Mouse (Mus musculus) heart, embryonic 14.5 days (tissue): ENCODE data around the gene Flii. TPM values are rescaled to one million over a fixed set of nuclear protein-coding genes. Genes with fewer than 3 reads are reported as not detected.
A peak's percentile ranks its signal among the peaks of the same experiment; 100 is the strongest.

Experiments
- ATAC-seq: fragments of 200-750 bp; cut with Nextera tagmentation; 2 replicates; pipeline ENCODE4 v1.8.0; 2017; ENCODE audit warnings: low read depth, moderate TSS enrichment; ENCODE audit not compliant: insufficient number of reproducible peaks, insufficient read depth, low FRiP score
- H3K27ac ChIP-seq, 2 experiments: fragments of 200-500 bp in 1 of 2; fragments of 300-500 bp in 1 of 2; sonication (generic) in 1 of 2; replicated peaks in 1 of 2; 2 replicates each; pipeline ENCODE4 v1.5.1; 2012 to 2014; ENCODE audit warnings: low read depth in 2 of 2, low read length in 2 of 2, control low read depth in 1 of 2, mild to moderate bottlenecking in 1 of 2, mixed read lengths in 1 of 2; ENCODE audit not compliant: control insufficient read depth in 1 of 2, insufficient read depth in 1 of 2
- H3K27me3 ChIP-seq: fragments of 300-500 bp; sonication (generic); 2 replicates; pipeline ENCODE4 v1.6.1; 2014; ENCODE audit warnings: mild to moderate bottlenecking, low read length, control low read depth; ENCODE audit not compliant: control insufficient read depth, insufficient read depth
- H3K36me3 ChIP-seq: fragments of 300-500 bp; sonication (generic); 2 replicates; pipeline ENCODE4 v1.6.1; 2014; ENCODE audit warnings: mild to moderate bottlenecking, control low read depth, low read length, mixed read lengths; ENCODE audit not compliant: control insufficient read depth, insufficient read depth
- H3K4me1 ChIP-seq, 2 experiments: fragments of 200-500 bp in 1 of 2; fragments of 300-500 bp in 1 of 2; sonication (generic) in 1 of 2; 2 replicates each; pipeline ENCODE4 v1.6.1; 2012 to 2014; ENCODE audit warnings: low read length in 2 of 2, control low read depth in 1 of 2, mixed read lengths in 1 of 2; ENCODE audit not compliant: control insufficient read depth in 2 of 2, insufficient read depth in 2 of 2
- H3K4me2 ChIP-seq: fragments of 300-500 bp; sonication (generic); 2 replicates; pipeline ENCODE4 v1.6.1; 2014; ENCODE audit warnings: mild to moderate bottlenecking, low read length
- H3K4me3 ChIP-seq, 2 experiments: fragments of 200-500 bp in 1 of 2; fragments of 300-500 bp in 1 of 2; sonication (generic) in 1 of 2; 2 replicates each; pipeline ENCODE4 v1.5.1; 2012 to 2014; ENCODE audit warnings: low read length in 2 of 2, mild to moderate bottlenecking in 2 of 2, control low read depth in 1 of 2, low read depth in 1 of 2, moderate library complexity in 1 of 2; ENCODE audit not compliant: control insufficient read depth in 1 of 2, insufficient read depth in 1 of 2
- H3K9ac ChIP-seq: fragments of 300-500 bp; sonication (generic); 2 replicates; pipeline ENCODE4 v1.6.1; 2014; ENCODE audit warnings: mild to moderate bottlenecking, low read length
- H3K9me3 ChIP-seq: fragments of 300-500 bp; sonication (generic); 2 replicates; pipeline ENCODE4 v1.6.1; 2016; ENCODE audit warnings: low read length, control low read depth; ENCODE audit not compliant: control insufficient read depth
- WGBS: fragments of 180-500 bp; shearing (Covaris S2); extraction: QIAGEN DNeasy Blood & Tissue Kit; methylation state at CpG from one replicate; pipeline ENCODE4 v1.1.7; 2014; 5-methylcytosine and 5-hydroxymethylcytosine counted together
- polyA plus RNA-seq: library from polyadenylated mRNA; unstranded; fragments of >200 nt; fragmentation: Nextera tagmentation; extraction: Ambion mirVana; gene quantifications from 2 replicates; pipeline ENCODE4 v1.2.1, GENCODE M21; 2014

The Flii gene
- polyA plus RNA-seq, 1 experiment from 2014 or later = 80.1 TPM

- no peaks in the 10 kb centered on the region for H3K27me3 ChIP-seq
Observed at GRCm38 (mm10) chr11:60734206-60734605, 7.1 kb upstream of the Flii start.

GRCm38 (mm10) chr11:60731251-60731650, 4.2 kb upstream of the Flii start:
- WGBS = 88% methylated on average over 14 of the region's 14 CpGs
- no peak overlapping the region for H3K27ac ChIP-seq
- no peak for ATAC-seq
- H3K4me2 ChIP-seq = no peak overlapping the region
- H3K4me3 ChIP-seq = no peak overlapping the region
- H3K9ac ChIP-seq = no peak overlapping the region
- H3K9me3 ChIP-seq = no peaks in the 10 kb centered on the region
- H3K36me3 ChIP-seq = peaks cover 39% of the 10 kb centered on the region
- no peaks in the 10 kb centered on the region for H3K27me3 ChIP-seq
- H3K4me1 ChIP-seq = peaks cover 10 to 20% of the 10 kb centered on the region in 2 experiments

More at GRCm38 (mm10) chr11:60734206-60734605, 7.1 kb upstream of the Flii start:
- 63% methylated on average over 2 of the region's 2 CpGs for WGBS
- Histone ChIP-seq H3K9ac (no peak overlapping the region), H3K36me3 (peaks cover 39% of the 10 kb centered on the region), H3K4me1 (peaks cover 1 to 4% of the 10 kb centered on the region in 2 experiments), H3K27ac (no peak overlapping the region), H3K4me3 (no peak overlapping the region), H3K4me2 (no peak overlapping the region), H3K9me3 (no peaks in the 10 kb centered on the region)
- no peak for ATAC-seq

- no peak overlapping the region for H3K9ac ChIP-seq
- peaks cover 13 to 25% of the 10 kb centered on the region in 2 experiments for H3K4me1 ChIP-seq
- H3K27me3 ChIP-seq = no peaks in the 10 kb centered on the region
- no peak overlapping the region for H3K4me3 ChIP-seq
- no peak overlapping the region for H3K27ac ChIP-seq
- no peak overlapping the region for H3K4me2 ChIP-seq
- no peak for ATAC-seq
- no peaks in the 10 kb centered on the region for H3K9me3 ChIP-seq
- WGBS = 85% methylated on average over 9 of the region's 9 CpGs
- H3K36me3 ChIP-seq = peaks cover 39% of the 10 kb centered on the region
Observed at GRCm38 (mm10) chr11:60730169-60730568, 3.1 kb upstream of the Flii start.

GRCm38 (mm10) chr11:60729217-60729641, 2.2 kb upstream of the Flii start:
- no peaks in the 10 kb centered on the region for H3K9me3 ChIP-seq
- no peak for ATAC-seq
- peak overlapping the region; percentile 80 for H3K4me2 ChIP-seq
- WGBS = 62% methylated on average over 6 of the region's 6 CpGs
- H3K4me1 ChIP-seq = peaks cover 13 to 25% of the 10 kb centered on the region in 2 experiments
- peaks cover 48% of the 10 kb centered on the region for H3K36me3 ChIP-seq
- peak overlapping the region in 1 of 2 experiments; percentile 89; a peak in 1 of 4 replicates for H3K4me3 ChIP-seq
- peak overlapping the region; percentile 81 for H3K9ac ChIP-seq
- no peaks in the 10 kb centered on the region for H3K27me3 ChIP-seq
- 0 out of 4 replicates have a peak overlapping the region, but pooled peaks of 1 of the 2 experiments have one; percentile 91 for H3K27ac ChIP-seq

GRCm38 (mm10) chr11:60728260-60728761, 1.2 kb upstream of the Flii start, which contains the start of gene Mief2:
TSS of gene Mief2 (plus strand) at chr11:60728398.
- Histone ChIP-seq H3K27ac (peak within 1 kb of the TSS; percentile 84 to 91), H3K4me1 (peaks cover 13 to 25% of the 10 kb centered on the region in 2 experiments), H3K4me2 (peak within 1 kb of the TSS; percentile 80), H3K9ac (peak within 1 kb of the TSS; percentile 94), H3K9me3 (no peaks in the 10 kb centered on the region), H3K36me3 (peaks cover 50% of the 10 kb centered on the region), H3K27me3 (no peaks in the 10 kb centered on the region), H3K4me3 (peak within 1 kb of the TSS; percentile 85 to 89)
- under 1% methylated on average over 44 of the region's 44 CpGs for WGBS
- peak; percentile 87 for ATAC-seq

GRCm38 (mm10) chr11:60727392-60728140, 503 bp upstream of the Flii start:
- no peaks in the 10 kb centered on the region for H3K9me3 ChIP-seq
- peak overlapping the region; percentile 83 to 89 for H3K4me3 ChIP-seq
- peaks cover 50% of the 10 kb centered on the region for H3K36me3 ChIP-seq
- peak overlapping the region; percentile 80 for H3K4me2 ChIP-seq
- peaks cover 13 to 25% of the 10 kb centered on the region in 2 experiments for H3K4me1 ChIP-seq
- H3K9ac ChIP-seq = peak overlapping the region; percentile 94
- no peaks in the 10 kb centered on the region for H3K27me3 ChIP-seq
- no peak for ATAC-seq
- H3K27ac ChIP-seq = peak overlapping the region; percentile 84 to 91
- 4% methylated on average over 12 of the region's 12 CpGs for WGBS

- Histone ChIP-seq H3K4me3 (no peak overlapping the region), H3K4me2 (no peak overlapping the region), H3K36me3 (peaks cover 100% of the 10 kb centered on the region), H3K4me1 (peaks cover 4 to 18% of the 10 kb centered on the region in 2 experiments), H3K27ac (peak overlapping the region; percentile 12 to 54; a peak in 3 of 4 replicates), H3K9me3 (no peaks in the 10 kb centered on the region), H3K27me3 (no peaks in the 10 kb centered on the region), H3K9ac (0 out of 2 replicates have a peak overlapping the region, but pooled peaks have one; percentile 6)
- peak; percentile 28; the same call in 1 of the 2 replicates for ATAC-seq
- 29% methylated on average over 5 of the region's 5 CpGs for WGBS
Observed at GRCm38 (mm10) chr11:60719263-60719662, 7.8 kb downstream of the Flii start.
